Mouse (Mus musculus) testis, postnatal 14 days (tissue): Measurements from ENCODE around the gene Arcn1.

ENCODE experiments used
- DNase-seq: peaks from one replicate; pipeline ENCODE4 v3.0.0; 2021; ENCODE audit warnings: low spot score

Arcn1 gene

DNA sequence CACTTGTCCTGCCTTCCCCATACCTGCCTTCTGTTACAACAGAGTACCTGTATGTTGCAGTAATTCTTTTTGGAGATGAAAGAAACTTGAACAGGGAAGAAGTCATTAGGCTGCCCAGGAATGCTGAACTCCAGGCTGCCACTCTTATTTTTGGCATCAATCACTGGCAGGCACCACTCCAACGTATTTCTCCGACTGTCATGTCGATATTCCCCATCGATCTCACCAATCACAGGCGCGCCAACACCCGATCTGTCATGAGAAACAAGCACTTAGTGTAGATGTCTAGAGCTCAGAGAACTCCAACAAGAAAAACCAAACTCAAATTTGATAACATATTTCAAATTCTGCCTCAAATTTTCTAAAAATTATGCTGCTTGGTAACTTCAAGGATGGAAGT, 22.3 kb downstream of the Arcn1 start:
- no peak for DNase-seq

DNA sequence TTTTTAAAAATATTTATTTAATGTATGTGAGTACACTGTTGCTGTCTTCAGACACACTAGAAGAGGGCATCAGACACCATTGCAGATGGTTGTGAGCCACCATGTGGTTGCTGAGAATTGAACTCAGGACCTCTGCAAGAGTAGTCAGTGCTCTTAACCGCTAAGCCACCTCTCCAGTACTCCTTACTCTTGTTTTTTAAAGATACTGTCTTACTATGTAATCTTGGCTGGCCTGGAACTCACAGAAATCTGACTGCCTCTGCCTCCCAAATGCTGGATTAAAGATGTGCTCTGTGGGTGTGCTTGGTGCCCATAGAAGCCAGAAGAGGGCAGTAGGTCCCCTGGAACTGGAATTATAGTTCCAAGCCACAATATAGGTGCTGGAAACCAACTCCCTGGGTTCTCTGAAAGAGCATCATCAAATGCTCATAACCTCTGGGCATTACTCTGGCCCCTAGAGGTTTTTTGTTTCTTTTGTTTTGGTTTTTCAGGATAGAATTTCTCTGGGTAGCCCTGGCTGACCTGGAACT, 26.9 kb downstream of the Arcn1 start:
- DNase-seq: no peak

DNA sequence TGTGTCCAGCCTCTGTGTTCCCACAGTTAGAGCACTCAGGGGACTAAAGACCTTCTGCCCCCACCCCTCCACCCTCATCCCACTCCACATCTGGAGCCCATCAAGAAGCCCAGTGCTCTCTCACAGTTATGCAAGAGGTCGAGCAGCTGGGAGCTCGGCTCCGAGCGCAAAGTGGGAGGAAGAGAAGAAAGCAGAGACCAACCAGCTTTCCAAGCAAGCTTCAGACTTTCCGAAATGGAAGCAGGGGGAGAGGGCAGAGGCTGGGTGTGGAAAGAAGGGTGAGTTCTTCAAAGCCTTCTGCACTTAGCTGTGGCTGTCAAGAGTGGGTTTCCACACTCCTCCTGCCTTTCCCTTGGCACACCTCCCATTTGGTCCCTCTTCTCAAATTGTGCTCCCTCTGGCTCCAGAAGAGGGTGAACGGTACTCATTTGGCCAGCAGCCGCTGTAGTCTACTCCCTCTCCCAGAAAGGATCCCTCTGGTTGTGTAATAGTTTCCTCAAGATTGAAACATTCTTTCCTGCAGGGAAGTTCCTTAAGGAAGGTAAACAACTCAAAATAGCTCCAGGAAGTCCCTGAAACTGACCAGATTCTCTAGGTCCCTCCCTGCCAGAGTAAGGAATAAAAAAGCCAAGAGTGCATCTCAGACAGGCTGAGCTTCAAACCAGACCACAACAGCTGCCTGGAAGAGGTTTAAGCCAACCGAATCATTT, 30.2 kb downstream of the Arcn1 start:
- peak; percentile 61 for DNase-seq

DNA sequence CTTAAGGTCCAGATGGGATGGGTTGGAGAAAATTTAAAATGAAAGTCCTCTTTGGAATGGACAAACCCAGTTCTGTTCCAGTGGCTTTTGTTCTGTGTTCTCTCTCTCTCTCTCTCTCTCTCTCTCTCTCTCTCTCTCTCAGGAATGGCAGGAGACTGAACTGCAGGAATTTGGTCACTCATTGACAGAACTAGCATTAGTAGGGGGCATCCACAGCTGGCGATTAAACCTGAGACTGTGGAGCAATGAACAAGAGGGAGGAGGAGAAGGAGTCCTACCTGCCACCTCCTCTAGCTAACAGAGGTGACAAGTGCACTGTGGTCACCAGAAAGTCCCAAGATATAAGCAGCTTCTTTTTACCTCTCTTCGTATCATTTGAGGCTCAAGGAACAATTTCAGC, 31.3 kb downstream of the Arcn1 start:
- DNase-seq: no peak

DNA sequence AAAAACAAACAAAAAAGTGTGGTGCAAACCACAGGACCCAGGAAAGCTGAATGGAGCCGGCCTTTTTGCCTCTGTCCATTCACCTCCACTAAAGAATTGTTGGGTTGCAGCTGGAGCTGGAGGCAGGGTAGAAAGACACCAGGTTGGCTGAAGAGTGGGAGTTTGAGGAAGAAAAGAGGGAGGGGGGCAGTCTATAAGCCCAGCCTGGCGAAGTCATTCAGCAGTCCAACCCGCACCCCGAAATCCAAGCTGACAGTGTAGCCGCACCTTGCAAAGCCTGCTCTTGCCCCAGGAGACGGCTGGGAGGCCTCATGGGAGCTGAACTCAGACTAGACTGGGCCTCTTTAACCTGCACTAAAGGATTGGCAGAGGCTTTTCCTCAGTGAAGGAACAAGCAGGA, 31.8 kb downstream of the Arcn1 start:
- no peak for DNase-seq

DNA sequence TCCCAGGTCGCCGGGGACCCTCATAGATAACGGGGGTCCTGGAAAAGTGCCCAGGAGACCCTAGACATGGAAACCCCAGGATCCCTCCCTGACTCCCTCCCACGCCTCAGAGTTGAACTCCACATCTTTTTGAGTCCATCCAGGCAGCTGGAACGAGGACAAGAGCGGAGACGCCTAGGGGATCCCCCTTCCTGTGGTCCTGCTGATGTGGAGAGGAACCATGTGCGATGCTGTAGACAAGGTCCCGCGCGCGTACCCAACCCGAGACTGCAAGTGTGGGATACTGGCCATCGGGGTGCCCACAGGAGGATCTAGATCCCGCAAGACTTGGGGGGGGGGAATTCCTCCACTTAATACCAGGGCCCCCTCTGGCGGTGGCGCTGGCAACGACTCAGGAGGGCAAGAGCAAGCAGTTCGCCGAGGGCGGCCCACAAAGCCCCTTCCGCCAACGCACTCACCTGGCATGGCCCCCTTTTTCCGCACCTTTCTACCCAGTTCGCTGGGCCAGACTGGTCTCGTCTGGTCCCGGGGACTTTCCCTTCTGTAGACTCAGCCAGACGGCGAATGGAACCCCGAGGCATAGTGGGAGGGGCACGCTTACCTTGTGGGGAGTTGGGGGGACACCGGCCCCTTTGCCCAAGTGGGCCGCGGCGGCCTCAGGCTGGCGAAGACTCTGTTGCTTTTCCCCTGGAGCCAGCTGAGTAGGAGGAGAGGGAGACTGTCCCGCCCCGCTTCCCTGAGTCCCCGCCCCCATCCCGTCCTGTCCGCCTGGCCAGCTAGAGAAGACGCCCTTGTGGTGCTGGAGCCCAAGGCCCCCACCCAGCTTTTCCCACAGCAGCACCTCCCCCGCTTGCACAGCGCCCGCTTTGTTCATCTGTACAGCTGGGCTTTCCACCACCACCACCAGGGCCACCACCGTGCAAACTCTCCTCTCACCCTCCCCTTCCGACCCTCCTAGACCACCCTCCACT, 32.8 kb downstream of the Arcn1 start, which contains the start of gene Phldb1:
Gene Phldb1, minus strand, starts transcription at position 675 of the 971 bp plus-strand sequence.
- peak; percentile 70 for DNase-seq

DNA sequence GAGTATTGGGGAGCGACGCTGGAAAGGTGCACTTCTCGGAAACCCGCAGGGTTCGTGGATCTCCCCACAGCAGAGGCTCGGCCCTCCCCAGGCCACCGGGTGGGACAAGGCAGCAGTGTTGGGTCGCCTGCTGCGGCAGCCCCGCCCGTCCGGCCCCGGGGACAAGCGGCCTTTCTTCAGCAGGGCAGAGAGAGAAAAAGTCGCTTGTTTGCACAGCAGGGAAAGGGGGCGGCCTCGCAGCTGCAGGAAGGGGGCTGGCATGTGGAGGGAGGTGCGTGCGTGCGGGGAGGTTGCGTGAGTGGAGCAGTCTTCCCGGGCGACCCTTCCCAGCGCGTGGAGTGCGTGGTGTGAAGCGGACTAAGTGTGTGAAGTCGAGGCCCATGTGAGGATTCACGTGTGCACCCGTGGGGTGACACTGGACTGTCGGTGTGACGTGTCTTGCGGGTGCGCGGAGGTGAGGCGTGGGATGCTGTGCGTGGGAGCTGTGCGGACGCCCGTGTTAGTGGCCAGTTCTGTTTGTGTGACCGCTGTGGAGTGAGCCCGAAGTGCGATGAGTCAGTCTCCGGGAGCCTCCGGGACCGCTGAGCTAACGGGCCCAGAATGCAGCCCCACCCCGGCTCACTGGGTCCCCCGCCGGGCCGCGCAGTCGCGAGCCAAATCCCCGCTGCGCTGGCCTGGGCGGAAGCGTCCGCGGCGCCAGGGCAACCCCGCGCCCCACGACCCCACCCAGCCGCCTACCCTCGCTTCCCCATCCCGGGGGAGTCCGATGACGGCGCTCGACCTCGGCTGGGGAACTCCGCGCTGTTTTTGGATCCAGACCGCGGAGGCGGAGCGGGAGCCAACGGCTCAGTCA, 33.7 kb downstream of the Arcn1 start:
- DNase-seq: peak; percentile 45

DNA sequence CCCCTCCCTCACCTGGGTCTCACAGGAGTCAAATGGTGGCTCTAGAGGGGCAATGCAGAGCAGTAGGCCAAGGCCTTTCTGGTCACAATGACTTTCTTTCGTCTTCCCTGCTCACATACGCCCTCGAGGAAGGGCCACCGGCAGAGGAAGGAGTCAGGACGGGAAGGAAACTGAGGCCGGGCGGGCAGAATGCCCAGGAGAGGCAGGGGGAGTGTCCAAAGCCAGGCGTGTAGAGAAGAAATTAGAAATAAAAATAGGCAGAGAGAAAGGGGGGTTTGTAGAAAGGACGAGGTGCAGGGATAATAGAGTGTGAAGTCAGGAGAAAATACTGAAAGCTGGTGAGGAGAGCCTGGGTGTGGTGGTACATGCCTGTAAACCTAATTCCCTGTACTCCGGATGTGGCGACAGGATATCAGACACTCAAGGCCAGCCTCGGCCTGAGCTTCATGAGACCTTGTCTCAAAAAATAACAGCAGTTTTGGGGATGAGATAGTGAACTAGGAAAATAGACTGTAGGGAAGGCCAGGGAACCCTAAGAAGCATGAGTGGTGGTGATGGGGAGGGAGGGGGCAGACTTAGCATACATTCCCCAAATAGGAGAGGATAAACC, 34.6 kb downstream of the Arcn1 start:
- no peak for DNase-seq

DNA sequence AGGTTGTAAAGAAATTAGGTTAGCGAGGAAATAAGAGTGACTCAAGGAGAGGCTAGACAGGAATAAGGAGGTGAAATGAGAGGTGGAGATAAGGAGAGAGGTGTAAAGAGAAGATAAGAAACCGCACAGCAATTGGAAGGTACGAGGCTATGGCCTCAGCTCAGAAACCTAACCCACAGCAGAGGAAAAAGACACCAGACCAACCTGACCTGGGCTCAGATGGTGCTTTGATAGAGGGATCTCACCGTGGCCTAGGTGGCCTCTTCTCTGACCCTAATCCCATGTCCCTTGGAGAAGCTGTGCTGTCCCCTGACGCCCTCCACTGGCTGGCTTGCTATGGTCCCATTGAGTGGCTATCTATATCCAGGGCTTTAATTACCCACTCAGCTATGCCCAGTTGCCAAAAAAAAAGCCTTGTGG, 35.5 kb downstream of the Arcn1 start:
- DNase-seq: no peak

DNA sequence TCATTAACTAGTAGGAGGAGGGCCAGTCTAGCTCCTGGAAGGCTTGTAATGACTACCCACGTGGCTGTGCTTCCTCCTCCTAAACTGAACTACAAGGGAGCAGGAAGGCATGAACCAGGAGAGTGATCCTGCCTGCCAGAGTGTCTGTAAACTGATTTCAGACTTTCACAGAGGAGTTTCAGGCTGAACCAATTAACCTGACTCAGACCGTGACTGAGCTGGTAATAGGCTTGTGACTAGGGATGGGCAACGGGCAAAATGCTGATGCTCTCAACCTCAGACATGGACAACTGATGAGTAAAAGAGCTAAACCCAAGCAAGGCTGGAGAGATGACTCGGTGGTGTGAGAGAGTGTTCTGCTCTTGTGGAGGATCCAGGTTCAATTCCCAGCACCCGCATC, 40.2 kb downstream of the Arcn1 start:
- DNase-seq: no peak

DNA sequence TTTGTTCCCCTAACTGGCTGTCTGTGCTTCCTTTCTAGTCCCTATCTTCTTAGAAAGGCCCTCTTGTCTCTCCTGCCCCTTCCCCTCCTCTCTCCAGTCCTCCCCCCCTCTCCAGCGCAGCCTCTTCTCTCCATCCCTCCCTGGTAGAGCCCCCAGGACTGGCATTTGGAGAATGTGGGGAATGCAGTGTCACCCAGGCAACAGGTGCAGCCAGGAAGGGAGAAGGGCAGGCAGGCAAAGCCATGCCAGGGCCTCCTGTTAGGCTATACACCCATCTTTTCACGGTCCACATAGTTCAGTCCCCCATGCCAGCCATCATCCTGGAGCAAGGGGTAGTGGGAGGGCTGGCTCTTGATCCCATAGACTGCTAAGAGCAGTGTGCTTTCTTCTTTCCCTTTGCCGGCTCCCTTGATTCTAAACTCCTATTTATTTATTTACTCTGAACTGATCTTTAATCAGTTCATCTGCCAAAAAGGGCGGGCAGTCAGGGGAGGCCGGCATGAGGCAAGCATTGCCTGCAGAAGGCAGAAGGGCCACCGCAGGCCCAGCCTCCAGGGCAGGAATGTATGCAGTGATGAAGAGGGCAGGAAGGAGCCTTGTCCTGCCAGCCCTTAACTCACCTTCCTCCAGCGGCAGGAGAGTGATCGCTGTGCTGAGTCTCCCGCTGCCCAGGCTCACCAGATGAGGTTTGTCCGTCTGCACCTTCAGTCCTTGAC, 41.1 kb downstream of the Arcn1 start:
- DNase-seq: no peak

DNA sequence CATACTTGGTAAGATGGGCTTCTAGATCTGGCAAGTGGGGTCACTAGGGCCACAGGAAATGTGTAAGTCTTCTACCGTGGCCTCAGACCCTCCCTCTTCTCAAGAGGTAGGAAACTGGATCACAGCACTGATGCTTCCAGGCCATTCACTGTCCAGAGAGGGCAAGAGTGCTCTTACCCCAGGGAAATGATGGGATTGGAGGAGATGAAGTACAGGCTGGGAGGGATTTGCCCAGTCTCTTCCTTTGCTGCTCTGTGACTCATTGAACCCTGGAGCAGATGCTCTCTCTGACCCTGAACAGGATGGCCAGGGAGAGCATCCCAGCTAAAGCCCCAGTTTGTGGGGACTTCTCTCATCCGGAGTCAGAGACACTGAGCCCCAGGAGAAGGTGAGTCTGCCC, 43.0 kb downstream of the Arcn1 start:
- DNase-seq: no peak

DNA sequence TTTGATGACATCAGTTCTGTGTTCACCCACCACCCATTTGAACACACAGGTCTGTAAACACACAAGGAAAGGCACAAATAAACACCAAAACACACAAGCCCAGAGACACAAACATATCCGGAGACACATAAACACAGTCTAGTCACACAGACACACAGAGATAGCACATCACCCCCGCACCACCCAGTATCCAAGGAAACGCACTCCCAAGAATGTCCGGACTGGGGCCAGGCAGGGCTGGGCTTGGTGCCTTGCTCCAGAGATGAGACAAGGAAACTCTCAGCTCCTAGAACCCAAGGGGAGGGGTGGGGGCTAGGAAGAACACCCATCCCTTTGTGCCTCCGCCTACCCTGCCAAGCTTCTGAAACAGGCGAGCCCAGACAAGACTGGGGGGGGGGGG, 43.4 kb downstream of the Arcn1 start:
- DNase-seq: peak; percentile 45

DNA sequence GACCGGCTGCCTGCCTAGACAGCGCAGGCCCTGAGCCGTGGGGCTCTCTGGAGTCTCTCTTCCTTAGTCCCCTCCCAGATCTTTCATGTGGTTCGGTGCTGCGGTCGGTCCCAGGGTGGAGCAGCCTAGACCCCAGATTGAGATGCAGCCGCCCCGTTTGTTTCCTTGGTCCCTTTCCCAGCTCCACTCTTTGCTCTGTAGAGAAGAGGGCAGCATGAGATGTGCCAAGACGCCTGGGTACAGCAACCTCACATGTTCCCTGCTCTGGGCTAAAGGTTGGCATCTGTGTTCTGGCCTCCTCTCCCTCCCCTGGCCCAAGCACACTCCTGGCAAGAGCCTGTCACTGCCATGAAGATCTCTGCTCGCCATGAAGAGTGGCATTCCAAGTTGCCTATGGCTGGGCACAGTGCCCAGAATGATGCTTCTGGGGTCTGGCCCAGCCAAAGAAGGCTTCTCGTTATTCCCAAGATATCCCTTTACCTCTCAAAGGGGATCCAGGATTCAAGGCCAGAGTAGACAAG, 44.1 kb downstream of the Arcn1 start:
- no peak for DNase-seq

DNA sequence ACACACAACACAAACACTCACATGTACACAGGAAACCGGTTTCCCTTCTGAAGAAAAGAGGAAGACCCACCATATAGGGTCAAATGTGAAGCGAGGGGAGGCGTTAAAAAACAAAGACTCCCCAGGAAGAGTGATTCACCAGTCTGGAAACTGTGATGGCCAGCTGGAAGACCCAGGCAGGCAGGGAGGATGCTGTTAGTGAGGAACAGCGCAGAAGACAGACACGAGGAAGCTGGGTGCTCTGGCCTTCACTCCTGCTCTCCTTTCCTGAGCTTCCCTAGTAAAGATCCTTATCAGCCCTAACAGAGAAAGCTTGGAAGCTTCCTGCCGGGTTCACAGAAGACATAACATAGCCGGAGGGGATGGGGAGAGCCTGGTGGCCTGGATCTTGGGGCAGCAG, 44.6 kb downstream of the Arcn1 start:
- no peak for DNase-seq

DNA sequence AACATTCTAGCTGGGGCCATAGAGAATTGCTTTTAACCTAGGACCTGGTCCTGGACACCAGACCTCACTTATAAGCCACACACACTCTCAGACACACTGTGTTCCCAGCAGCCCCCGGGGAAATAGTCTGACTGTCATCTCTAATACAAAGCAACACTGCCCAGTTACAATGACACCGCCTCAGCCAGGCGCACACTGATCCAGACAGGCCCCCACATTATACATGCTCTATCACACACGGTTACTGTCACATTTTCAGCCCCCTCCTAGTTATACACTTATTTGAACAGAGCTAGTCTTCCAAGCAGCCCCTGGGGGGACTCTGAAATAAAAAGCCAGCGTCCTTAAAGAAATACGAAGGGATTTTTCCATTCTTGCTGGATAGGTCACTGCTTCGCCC, 45.1 kb downstream of the Arcn1 start:
- no peak for DNase-seq

DNA sequence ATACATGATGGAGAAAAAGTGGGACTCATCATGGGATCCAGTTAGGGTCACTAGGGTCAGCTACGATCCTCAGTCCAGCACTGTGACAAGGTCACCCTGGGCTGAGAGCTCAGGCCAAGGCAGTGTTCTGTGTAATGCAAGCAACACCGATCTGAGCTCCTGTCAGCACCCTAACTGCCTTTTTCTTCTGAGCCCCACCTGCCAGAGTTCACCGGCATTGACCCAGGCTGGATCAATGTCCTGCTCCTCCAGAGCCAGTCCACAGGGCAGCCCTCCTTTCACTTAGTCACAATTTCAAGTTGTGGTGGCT, 45.8 kb downstream of the Arcn1 start:
- DNase-seq: no peak

DNA sequence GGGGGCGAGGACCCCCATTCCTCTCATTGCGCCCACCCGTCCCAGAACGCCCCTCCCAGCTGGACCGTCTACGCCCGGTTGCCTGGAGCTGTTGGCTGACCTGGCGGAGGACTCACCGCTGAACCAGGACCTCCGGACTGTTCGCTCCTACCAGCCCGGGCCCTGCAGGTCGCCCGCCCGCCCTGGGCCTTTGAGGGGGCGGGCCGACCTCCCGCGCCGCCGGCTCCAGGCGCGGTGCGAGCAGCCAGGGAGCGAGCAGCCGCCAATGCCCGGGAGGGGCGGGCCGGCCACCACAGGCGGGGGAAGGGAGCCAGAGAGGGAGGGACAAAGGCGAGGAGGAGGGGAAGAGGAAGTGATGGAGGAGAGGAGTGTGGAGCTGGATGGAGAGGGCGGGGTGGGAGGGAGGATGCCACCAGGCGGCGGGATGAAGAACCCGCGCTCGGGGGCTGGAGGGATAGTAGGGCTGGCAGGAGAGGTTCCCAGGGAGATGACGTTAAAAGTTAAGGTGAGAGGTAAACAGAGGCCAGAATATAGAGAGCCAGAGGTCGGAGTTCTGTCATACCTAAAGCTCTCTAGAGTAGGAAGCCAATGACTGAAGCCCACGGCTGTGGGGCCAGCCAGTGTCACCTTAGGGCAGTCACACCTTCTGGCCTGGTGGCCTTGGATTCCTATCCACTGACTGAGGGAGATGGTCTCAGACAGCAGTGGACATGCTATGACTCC, 46.3 kb downstream of the Arcn1 start:
- peak; percentile 75 for DNase-seq

DNA sequence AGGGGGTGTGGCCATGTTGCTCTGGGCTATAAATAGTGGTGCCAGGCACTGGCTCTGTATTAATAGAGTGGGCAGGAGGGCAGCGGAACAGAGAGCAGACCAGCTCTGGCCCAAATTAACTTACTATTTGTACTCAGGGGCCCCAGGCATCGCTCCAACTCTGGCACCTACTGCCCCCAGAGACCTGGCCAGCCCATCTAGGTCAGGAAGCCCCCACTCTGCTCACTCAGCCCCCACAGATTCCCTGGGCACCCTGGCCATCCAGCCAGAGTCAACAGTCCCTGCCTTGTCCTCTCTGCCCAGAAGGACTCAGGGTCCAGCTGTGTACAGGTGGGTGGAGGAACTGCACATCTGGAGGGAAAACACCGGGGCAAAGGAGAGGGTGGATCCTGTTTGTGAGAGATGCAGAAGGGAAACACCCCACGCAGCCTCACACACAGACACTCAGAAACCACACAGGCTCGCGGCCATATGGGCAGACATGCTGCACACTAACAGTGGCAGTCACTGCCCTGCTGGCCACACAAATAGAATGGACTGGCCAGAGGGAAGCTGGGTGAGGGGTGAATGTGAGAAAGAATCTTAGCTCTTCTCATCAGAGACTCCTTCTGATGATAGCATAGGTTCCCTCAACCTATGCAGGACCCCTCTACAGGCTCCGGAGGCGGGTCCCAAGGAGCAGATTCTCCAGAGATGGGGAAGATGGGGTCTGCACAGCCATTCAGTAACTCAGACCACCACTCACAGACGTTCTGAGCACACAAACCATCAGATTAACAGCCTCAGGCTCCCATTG, 47.1 kb downstream of the Arcn1 start:
- DNase-seq: no peak
